Mouse (Mus musculus) thymus, postnatal 0 days (tissue): ENCODE measurements at regions not wholly inside any gene's neighbourhood (a gene's known extent, or its start where the extent isn't known, plus 50 kb on each side); places are given as distances from the start of the nearest gene placed in this dataset.

Experiments used
- DNase-seq: peaks from one replicate; pipeline ENCODE4 v3.0.0-alpha.2; 2015; ENCODE audit warnings: low spot score

DNA sequence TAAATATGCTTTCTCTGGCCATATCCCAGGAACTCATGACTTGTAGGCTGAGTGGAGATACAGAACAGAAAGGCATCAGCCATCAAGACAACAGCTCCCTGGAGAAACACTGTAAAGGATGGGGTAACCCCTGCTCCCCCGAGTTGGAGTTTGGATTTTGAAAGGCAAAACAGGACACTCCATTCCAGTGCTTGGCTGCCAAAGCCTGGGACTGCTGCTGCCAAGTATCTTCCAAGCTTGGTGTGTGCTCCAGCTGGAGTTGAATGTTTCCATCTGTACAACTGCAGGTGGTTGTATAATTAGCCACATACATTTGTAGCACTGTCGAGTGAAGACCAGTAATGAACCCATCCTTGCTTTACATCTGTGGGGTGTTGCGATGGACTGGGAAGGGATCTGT is 62.1 kb downstream of the 4933412E24Rik start:
- no peak for DNase-seq

DNA sequence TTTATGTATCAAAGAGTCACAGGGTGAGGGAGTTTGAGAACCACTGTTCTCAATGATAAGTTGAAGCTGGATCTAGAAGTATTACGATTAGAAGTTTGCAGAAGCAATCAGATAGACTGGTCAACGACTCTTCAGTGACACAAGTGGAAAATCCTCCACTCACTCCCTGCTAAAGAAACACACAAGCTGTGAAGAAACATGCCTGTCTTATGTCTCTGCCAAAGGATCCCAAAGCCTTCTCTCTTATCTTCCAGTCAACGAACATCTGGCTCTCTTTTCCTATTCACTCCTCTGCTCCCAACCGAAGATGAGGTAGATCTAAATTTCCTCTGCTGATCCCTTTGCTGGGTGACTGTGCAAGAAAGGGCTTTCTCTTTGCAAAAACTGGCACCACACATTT is 62.6 kb downstream of the 4933412E24Rik start:
- no peak for DNase-seq

DNA sequence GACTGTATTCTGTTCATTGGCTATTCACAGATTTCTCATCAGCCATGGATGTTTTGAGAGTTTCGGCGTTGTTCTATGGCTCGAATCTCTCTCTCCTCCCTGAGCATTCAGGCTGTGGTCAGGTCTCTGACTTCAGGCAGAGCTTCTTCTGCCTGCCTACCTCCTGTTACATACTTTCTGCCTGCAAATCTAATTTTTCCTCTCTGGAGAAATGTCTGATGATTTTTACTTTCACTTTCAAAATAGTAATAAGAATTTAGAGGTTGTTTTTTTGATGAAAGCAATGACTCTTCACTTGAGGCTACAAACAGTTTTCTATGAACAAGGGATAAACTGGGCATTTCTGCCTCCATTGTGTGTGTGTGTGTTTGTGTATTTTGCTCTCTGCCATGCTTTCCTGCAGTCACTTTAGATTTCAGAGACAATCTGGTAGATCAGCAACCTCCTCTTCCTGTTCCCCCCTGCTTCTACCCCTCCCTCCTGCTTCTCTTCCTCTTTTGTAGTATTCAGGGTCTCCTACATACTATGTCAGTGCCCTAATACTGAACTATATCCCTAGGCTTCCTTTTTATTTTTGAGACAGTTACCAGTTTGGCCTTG is 65.7 kb downstream of the 4933412E24Rik start:
- peak; percentile 27 for DNase-seq

DNA sequence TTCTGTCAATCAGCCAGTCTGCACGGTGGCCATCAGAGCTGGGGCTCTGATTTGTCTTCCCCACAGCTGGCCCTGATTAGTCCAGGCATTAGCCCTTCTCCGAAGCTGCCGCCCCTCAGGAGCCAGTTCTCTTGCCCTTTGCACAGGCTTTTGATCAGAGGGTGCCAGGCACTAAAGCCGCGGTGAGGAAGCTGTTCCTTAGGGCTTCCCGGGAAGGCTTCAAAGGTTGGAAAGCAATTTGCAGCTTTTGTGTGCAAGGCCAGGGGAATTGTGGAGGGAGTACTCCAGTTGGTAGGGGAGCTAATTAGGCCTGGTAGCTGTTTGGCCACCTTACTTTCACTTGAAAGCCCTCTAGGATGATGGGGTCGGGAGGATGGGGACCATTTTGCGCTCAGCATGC is 71.2 kb downstream of the 4933412E24Rik start:
- DNase-seq = no peak

DNA sequence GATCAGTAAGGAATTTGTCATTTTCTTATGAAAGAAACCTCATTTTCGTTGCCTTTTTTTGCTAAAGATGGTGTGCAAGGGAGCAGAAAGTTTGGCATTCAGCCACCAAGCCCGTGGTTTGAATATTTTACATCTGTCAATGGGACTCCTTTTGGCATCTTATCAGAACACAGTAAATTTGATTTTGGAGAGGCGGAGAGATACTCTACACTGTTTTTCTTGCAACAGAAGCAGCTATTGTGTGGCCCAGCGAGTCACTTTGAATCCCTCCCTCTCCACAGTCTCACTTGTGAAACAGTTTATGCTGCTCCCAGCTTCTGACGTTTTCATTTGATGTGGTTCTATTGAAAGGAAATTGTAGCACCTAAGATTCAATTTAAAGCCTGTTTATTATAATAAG is 79.9 kb downstream of the 4933412E24Rik start:
- DNase-seq = no peak

DNA sequence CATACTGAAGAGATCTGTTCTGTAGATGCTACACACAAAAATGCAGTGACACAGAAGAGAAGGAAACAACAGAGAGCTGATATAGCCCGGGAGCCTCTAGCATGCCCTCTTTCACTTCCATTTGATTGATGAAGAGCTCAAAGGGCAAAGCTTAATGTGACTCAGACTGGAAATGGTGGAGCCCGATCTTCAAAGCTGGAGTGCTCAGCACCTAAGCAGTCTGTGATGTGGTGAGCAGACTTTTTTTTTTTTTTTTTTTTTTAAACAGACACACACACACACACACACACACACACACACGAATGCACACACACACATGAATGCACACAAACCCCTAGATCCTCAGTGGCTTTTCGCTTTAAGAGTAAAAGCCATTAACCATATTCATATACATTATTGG is 102.6 kb downstream of the 4933412E24Rik start:
- DNase-seq = peak; percentile 28

DNA sequence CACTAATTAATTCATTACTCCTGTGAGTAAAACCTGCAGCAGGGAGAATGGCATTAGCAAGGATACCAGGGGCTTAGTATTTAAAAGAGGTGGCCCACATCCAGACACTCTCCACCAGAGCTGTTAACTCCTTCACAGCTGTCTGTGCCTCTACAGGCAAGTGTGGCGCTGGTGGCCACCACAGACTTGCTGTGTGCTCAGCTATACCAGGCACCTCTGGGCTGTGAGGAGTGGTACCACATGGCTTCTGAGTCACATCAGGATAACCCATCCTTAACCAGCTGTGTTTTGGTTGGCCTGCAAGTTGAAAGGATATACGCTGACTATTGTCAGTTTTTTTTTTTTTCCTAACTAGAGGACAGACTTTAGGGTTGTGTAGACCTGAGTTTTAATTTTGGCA is 108.1 kb downstream of the 4933412E24Rik start:
- no peak for DNase-seq

DNA sequence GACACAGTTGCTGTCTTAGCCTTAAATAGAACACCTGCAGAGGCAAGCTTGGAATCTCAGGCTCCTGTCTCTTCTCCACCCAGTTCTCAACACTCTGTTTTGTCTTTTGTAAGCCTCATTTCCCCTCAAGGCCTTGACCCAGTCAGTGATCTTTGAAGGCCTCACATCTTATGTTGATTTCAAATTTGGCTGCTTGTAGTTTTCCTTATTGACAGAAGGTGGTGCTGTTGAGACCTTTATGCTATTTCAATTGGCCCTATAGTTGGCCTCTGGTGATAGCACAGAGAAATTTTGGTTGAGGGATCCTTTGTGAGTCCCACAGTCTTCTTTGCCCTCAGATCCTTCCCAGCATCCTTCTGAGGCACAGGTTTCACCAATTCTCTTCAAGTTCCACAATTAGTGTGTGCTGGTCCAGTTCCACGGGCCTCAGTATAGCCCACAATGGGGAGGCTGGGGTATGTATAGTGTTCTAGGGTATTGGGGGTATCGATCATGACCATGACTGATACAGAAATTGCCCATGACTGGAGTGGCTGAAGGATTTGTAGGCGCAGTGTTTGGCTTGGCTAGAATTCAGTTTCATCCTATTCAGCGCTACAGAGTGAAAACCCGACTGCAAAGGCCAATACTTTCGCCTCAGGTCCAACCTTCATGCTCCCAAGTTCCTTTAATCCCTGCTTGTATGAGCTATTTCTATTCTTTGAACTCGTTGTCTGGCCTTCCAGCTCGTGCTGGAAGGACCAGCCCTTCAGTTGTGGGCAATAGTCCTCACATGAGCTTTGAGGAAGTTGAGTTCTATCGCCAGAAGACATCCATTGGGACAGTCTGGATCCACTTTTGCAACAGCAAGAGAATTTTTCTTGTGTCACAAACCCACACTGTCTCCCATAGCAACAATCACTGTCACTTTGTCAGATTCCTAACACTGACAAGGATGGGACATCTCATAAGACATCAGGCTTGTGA is 110.3 kb downstream of the 4933412E24Rik start:
- DNase-seq = peak; percentile 40

DNA sequence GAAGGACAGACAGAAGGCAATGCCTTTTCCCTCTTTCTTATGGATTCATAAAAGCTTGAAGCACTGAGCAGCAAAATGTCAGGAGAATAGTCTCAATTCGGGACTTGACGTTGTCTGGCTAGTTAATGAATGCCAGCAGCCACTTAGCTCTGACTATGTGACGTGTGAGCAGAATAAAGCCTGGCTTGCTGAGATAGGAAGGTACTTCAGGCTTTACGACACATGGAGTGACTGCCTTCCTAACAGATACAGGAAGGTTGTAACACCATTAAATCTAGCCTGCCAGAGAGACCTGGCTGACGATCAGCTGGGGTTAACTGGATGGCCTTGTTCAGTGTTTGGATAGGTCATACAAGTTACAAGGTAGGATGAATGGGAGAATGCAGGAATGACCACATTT is 111.7 kb downstream of the 4933412E24Rik start:
- no peak for DNase-seq

DNA sequence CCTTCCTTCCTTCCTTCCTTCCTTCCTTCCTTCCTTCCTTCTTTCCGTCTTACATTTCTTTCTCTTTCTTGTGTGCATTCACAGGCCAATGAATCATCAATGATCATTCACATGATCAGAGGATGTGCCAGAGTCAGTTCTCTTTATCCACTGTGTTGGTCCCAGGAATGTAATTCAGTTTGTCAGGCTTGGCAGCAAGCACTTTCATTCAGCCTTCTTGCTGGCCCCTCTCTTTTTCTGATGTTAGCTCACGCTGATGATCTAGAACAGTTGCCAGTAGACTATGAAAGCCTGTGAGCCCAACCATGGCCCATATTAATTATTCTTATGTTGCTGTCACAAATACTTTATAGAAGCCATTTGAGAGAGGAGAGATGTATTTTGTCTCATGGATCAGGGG is 127.4 kb downstream of the 4933412E24Rik start:
- no peak for DNase-seq

DNA sequence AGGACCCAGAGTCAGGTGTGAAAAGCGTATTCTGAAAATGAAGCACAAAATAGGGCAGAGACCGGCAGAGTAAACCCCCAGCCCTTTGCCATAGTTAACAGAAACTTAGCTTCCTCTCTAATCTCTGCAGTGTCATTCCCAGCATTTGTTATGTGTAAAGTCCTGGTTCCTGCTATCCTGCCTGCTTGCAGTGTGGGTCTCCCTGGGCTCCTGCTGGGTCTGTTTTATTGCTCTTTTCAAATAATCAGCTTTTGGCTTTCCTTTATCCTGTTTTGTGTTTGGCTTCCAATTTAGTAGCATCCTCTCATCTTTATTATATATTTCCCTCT is 128.3 kb downstream of the 4933412E24Rik start:
- DNase-seq = no peak

DNA sequence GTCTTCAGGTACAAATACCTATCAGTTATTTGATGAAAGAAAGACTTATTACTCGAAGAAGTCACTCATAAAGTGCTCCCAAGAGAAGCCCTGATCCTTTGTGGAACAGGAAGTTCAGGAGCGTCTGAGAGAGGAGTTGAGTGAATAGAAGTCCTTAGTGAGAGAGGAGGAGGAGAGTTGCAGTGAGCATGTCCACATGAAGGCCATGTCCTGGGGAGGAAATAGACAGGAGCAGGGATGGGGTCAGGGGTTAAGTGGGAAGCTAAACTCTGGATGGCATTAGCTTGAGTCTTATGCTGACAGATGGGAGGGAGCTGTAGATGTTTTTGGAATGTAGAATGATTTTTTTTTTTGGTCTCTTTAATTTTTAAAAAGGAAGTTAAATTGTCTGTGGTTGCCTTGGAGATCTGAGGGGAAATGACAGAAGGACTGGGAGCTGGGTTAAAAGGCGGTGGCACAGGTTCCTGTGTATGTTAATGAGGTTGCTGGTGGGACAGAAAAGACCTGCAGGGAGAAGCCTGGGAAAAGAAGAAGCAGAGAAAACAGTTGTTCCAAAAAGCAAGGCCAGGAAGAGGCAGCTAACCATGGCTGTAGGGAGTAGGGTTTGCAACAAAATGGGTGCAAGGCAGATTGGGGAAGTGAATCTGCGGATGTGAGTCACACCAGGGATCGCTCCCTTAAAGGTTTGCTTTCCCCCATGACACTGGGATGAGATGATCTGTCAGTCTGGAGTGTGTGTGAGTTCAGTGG is 128.9 kb downstream of the 4933412E24Rik start:
- no peak for DNase-seq

DNA sequence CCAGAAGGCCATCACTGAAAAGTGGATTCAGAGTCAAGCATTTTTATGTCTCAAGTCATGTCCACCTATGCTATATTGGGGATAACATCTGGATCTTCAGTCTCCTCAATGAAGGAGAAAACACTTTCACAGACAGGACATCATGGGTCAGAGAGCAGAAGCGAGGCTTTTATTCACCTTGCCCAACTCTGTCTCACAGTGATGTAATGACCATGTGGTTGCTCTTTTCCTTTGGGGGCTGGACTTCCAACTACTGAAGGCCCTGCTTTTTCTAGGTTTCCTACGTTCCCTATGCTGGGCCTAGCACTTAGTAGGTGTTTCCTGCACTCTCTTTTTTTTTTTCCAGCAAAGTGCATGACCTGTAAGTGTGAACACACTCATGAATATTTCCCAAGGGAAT is 130.4 kb downstream of the 4933412E24Rik start:
- DNase-seq = no peak

DNA sequence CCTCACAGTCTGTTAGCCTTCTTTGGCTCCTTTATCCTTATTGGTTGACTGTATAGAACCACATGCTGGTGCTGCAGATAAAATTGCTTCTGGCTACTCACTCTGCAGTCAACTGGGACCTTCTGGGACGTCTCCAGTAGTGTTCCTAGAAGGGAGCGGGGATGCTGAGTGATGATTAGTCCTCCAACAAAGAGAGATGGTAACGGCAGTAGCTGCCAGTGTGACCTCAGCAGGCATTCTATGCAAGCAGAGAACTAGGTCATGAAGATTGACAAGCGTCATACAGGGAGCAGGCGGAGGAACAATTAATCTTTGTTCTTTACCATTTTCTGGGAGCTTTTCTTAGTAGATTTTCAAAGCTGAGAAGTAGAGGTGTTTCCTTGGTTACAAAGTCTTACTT is 134.0 kb downstream of the 4933412E24Rik start:
- DNase-seq = no peak

DNA sequence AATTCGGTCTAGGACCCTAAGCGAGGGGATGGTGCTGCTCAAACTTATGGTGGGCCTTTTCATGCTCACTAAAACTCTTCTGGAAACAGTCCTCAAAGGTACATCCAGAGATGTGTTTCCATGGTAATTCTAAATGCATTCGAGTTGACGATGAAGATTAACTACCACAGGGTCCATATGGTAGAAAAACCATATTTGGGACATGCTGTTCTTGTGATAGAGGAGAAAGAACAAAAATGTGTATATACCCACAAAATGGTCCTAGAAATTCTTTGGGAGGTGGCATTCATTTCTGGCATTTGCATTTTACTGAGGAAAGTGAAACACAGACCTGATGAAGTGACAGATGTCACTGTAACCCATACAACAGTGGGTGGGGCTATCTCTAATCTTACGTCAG is 136.0 kb downstream of the 4933412E24Rik start:
- no peak for DNase-seq

DNA sequence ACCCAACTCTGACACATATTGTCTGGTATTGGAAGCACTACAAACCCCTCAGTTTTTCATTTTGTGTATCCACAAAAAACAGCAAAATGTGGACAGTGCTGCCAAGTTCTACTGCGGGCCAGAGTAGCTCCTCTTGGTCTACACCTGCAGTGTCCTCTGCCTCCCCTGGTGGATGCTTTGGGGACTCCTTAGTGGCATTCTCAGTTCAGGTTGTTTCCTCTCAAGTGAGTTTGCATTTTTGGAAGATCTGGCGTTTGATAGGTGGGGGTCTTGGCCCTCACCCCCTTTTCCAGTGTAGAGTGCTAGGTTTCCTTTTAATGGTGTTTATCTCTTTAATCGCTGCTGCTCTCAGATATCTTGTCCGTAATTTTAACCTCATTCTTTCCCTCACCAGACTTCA is 137.1 kb downstream of the 4933412E24Rik start:
- no peak for DNase-seq

DNA sequence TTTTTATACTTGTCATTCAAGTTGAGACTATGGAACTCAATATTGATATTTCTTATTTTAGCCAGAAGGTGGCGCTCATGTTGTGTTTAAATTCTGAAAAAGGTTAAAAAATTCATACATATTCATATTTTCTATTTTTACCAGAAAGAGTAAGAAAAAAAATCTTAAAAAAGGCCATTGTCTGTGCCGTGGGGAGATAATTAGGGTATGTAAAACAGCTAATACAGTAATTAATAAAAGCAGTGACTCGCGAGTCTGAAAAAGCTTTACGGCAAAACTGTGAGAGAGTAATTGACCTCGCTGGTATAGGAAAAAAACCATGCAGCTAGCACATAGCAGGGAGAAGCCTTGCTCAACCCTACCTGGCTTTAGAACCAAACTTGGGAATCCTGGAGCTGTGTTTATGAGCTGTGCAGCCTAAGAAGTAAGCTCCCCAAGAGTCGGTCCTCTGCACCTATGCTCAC is 140.1 kb downstream of the 4933412E24Rik start:
- peak; percentile 20 for DNase-seq

DNA sequence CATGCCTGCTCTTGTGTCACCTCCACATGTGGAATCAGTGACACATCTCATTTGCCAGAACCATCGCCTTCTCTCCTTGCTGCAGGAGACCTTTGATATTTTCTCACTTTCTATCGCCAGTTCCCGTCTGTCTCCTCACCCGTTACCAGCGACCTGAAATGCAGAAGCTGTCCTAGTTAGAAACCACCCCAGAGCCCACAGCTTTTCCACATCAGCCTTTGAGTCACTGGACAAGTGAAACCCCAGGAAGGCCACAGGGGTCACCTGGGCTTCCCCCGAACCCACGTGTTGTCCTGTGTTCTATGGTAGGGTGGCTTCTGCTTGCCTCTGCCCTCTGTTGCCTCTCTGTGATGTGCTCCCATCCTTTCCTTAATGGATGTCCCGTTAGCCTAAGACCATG is 149.7 kb downstream of the 4933412E24Rik start:
- DNase-seq = no peak

DNA sequence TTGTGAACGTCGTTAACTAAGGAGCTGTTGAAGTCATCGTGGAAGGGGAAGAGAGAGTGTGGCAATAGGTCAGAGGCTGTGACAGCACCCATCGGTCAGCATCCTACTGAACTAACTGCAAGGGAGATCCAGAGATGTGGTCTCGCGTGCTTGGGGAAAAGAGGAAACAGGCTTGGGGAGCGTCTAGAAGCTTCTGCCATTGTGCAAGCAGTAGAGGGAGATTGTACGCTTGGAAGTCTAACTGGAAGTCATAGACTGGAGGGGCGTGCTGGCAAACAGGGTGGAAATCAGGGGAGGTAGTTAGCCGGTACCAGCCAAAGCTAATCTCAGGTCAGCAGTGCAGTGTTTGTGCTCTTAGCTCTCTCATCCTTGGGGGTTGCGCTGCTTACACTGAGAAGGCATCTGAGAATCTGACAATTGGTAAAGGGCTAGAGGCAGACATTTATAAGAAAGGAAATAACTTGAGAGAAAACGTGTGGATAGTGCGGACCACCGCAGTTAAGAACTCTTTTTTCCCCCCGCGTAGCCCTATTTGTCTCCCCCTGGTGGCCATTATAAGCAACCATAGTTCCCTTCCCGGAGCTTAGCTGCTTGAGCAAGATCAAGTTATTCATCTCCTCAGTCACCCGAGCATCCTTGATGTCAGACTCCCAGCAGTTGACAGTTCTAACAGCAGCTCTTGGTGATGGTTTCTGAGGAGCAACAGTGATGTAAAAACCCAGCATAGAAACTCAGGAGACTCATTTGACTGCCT is 151.5 kb downstream of the 4933412E24Rik start:
- DNase-seq = peak; percentile 60

DNA sequence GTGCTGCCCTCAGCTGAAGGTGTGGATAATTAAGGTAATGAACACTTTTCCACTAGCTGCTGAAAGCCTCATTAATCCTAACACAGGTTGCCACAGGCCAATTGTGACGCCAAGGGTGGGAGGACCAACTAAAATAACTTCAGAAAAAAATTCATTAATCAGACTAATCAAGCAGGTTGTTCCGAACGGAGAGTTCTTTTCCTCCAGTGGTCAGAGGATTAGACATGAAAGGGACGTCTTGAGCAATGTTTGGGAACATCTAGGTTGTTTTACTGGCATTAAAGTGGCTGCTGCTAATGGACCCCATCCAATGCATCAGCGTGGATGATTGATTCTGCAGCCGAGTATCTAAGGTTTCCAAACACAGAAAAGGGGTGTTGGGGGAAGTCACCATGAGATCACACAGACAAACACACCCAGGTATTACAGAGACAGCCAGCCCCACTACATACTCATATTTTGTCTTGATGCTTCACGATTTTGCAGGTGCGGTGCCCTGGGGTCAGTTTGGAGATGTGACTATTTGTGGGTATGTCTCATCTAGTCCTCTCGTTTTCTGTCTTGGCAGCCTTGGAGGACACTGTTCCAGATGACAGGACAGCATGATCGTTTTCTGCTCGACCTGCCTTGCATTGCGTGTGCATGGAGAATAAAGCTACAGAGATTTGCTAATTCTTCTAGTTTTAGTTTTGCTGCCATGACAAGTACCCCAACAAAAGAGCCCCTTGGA is 164.0 kb downstream of the 4933412E24Rik start:
- DNase-seq = no peak
